Mouse (Mus musculus) thymus, postnatal 4 days (tissue): ENCODE results near the gene 1700029J07Rik.

Source experiments
- DNase-seq: peaks from one replicate; pipeline ENCODE4 v3.0.0; 2021

The 1700029J07Rik gene

DNA sequence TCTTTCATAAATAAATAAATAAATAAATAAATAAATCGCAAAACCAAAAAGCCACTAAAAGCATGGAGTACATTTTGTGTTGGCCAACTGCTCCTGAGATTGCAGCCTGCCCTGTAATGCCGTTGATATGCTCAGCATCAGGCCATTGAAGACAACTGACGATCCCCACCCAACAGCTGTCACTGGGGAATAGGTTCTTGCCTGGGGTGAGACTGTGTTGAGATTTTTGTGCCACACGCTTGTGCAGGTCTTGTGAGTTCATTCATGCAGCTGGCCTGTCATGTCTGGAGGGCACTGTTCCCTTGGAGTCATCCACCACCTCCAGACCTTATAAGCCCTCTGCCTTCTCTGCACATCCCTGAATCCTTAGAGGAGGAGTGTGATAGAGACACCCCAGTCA, 28.8 kb downstream of the 1700029J07Rik start:
- no peak for DNase-seq

- DNase-seq, result no peak
These were observed 38.1 kb downstream of the 1700029J07Rik start for GRCm38 (mm10) chr8:45936986-45937385.

DNA sequence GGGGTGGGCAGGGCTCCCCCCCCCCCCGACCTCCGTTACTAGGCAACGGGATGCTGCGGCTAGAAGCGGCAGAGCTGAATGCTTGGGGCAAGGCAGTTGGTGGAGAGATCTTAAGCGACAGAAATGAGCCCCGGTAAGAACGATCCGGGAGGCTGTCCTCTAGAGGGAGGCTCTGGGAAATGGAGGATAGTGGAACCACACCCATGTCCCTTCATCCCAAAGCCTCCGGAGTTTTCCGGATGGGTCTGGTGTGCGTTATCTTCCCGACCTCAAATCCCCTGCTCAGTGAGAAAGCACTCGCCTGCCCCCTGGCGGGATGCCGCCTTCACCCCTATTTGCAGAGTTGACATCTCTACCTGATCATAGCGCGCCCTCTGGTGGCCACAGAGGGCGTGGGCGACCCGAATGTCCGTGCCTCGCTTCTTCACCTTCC, 40.5 kb downstream of the 1700029J07Rik start, which contains the start of gene Ccdc110:
TSS of gene Ccdc110 (plus strand) at position 38 of the 433 bp plus-strand sequence.
- DNase-seq, result peak; percentile 99

DNA sequence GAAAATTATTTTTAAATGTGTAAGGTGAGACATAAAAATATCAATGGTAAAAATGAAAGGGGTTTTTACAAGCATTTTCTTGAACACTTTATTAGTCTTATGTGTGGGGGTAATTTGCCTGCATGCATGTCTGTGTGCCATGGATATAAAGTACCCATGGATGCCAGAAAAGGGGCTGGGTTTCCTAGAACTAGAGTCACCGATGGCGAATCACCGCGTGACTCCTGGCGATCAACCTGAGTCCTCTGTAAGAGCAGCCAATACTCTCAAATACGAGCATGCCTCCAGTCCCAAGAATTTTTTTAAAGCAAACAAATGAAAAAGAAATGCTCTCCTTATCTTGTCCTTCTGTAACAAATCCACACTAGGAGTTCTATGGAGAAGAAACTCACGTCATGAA, 52.9 kb downstream of the 1700029J07Rik start:
- no peak for DNase-seq

DNA sequence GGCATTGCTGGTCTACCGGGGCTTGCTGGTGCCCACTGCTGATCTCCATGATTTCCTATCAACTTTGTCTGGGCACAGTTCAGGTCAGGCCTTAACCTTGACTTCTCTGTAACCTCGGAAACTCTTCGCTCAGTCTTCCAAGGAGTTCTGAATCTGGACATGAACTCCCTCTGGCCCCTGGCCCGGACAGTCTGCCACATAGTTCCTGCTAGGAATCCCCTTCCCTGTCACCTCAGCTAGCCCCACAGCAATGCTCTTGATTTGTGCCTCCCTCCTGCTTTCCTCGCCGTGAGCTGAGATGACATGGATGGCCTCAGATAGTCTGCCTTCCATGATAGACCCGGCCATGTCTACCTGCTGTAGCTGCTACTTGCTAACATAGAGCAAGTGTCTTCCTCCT, 54.7 kb downstream of the 1700029J07Rik start:
- no peak for DNase-seq

DNA sequence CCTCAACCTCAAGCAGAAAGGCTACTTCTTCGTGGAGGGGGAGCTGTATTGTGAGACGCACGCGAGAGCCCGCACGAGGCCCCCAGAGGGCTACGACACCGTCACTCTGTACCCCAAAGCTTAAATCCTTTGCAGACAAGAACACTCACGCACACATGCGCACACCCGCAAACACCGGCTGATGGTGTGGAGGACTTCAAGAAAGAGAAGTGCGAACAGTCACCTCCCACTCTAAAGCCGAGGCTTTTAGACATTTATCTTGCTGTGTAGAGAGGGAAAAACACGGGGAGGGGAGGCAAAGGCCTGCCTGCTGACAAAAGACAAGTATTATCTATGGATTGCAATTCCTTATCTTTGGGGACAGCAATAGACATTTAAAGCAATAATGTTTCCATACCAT, 56.2 kb downstream of the 1700029J07Rik start:
- no peak for DNase-seq

DNA sequence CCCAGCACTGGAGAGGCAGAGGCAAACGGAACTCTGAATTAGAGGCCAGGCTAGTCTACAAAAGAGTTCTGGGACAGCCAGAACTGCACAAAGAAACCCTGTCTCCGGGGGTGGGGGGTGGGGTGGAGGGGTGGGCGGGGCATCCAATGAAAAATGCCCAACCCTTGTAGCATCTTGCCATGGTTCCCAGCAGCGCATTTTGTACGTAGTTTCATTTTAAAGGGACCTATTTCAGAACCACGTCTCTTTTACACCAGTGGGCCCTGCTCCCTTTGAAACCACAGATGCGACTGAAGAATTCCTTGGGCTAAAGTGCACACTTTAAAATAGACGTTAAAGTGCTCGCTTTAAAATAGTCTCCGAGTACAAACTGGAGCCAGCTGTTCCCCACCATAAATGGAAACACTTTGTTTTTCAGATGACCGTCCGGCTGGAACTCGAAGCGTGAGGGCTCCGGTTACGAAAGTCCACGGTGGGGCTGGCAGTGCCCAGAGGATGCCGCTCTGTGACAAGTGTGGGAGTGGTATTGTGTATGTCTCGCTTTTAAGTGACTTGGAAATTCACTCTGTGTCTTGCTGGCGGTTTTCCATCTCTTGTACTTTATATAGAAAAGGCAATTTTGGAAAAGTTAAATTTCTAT, 57.9 kb downstream of the 1700029J07Rik start:
- DNase-seq, result no peak

DNA sequence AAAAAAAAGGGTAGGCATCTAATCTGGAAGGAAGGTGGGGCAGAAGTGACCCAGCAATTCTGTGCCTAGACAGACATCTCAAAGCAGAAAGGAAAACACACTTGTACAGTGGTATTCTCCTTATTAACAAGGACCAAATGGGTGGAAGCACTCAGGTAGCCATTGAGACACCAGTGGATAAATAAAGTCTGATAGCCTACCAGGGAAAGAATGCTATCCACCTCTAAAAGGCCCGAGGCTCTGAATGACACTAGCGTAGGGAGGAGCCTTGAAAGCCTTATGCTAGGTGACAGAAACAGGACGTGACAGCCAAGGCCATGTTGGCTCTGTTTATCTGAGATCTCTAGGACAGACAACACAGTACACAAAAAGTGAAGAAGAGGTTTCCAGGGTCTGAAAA, 58.6 kb downstream of the 1700029J07Rik start:
- no peak for DNase-seq

- DNase-seq, result no peak
These were observed 61.3 kb downstream of the 1700029J07Rik start for GRCm38 (mm10) chr8:45913707-45914106.

DNA sequence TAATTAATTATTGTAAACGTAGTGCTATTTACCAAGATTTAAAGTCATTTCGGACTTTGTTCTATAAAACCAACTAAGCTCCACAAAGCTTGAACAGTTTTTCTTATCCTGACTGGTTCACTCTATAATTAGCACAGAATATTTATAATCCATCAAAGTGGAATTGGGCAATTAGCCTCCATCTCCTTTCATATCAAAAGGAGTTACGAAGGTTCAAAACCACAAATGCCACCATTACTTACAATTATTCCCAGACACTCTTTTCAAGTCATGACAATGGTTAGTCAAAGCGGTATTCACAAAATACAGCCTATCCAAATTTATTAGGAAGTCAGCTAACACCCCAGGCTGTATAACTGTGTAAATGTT, 68.8 kb downstream of the 1700029J07Rik start:
- DNase-seq, result no peak

DNA sequence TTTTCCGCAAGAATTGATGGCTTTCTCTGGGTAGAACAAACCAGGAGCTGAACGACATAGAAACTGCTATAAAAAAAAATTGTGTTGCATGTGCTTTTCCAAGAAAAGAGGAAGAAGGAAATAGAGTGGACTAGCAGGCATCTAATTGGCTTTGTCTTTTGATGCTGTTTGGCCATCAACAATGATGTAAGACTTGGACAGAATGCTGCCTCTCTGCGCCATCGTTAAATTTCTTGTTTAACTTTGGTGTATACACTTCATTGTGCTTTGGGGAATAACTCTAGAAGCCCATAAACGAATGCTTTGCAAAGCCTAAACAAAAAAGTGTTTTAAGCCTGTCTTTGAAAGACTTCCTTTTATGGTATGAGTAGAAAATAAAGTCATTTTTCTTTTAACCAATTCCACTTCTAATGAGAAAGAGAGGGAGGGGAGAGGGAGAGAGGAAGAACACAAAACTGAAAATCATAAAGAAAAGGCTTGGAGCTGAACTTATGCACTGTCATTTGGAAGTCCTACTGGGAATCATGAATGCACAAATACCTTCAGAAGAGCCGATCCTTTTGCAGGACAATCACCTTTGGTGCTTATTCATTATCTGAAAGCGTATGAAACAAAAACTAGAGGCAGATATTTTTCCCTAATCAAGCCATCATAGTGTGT, 69.3 kb downstream of the 1700029J07Rik start:
- no peak for DNase-seq

DNA sequence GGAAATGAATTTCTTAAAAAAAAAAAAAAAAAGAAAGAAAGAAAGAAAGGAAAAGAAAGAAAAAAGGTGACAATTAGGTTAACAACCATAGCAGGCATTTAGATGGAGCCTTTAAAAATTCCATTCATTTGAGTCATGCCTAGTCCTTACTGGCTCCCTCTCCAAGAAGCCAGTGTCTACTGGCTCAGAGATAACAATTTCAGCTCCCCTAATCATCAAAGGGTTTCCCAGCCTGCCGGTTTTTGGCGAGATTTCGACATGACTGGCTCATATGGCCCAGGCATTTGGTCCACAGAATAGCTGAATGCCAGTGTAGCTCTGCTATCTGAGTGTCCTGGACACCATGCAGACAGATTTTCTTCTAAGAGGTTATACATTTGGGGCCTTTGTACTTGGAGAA, 71.4 kb downstream of the 1700029J07Rik start:
- DNase-seq, result no peak
